Mouse (Mus musculus) neural tube, embryonic 12.5 days (tissue): ENCODE results near the gene Gprc5b. TPM values are rescaled to one million over a fixed set of nuclear protein-coding genes. Genes with fewer than 3 reads are reported as not detected.

Experiments
- ATAC-seq: fragments of 200-750 bp; cut with Nextera tagmentation; 2 replicates; pipeline ENCODE4 v1.8.0; 2017; ENCODE audit warnings: low read depth, mild to moderate bottlenecking, moderate TSS enrichment, moderate library complexity; ENCODE audit not compliant: low FRiP score
- H3K27ac ChIP-seq: fragments of 300-500 bp; sonication (generic); 2 replicates; pipeline ENCODE4 v1.5.1; 2016
- H3K27me3 ChIP-seq: fragments of 300-500 bp; sonication (generic); replicated peaks from 2 replicates; pipeline ENCODE4 v1.6.1; 2016; ENCODE audit warnings: mild to moderate bottlenecking
- H3K36me3 ChIP-seq: fragments of 300-500 bp; sonication (generic); 2 replicates; pipeline ENCODE4 v1.6.1; 2016; ENCODE audit warnings: mild to moderate bottlenecking
- H3K4me1 ChIP-seq: fragments of 300-500 bp; sonication (generic); 2 replicates; pipeline ENCODE4 v1.6.1; 2016
- H3K4me2 ChIP-seq: fragments of 300-500 bp; sonication (generic); replicated peaks from 2 replicates; pipeline ENCODE4 v1.6.1; 2016; ENCODE audit warnings: mild to moderate bottlenecking
- H3K4me3 ChIP-seq: fragments of 300-500 bp; sonication (generic); 2 replicates; pipeline ENCODE4 v1.5.1; 2016
- H3K9ac ChIP-seq: fragments of 300-500 bp; sonication (generic); 2 replicates; pipeline ENCODE4 v1.6.1; 2016; ENCODE audit warnings: mild to moderate bottlenecking
- H3K9me3 ChIP-seq: fragments of 300-500 bp; sonication (generic); 2 replicates; pipeline ENCODE4 v1.6.1; 2016; ENCODE audit warnings: mild to moderate bottlenecking
- WGBS: fragments of 180-500 bp; shearing (Covaris S2); methylation state at CpG from one replicate; pipeline ENCODE4 v1.1.7; 2016; 5-methylcytosine and 5-hydroxymethylcytosine counted together
- polyA plus RNA-seq: library from polyadenylated mRNA; unstranded; fragments of >200 nt; fragmentation: Nextera tagmentation; extraction: Ambion mirVana; gene quantifications from 2 replicates; pipeline ENCODE4 v1.2.1, GENCODE M21; 2016

The Gprc5b gene
- polyA plus RNA-seq, 1 experiment from 2014 or later = 14.4 TPM

DNA sequence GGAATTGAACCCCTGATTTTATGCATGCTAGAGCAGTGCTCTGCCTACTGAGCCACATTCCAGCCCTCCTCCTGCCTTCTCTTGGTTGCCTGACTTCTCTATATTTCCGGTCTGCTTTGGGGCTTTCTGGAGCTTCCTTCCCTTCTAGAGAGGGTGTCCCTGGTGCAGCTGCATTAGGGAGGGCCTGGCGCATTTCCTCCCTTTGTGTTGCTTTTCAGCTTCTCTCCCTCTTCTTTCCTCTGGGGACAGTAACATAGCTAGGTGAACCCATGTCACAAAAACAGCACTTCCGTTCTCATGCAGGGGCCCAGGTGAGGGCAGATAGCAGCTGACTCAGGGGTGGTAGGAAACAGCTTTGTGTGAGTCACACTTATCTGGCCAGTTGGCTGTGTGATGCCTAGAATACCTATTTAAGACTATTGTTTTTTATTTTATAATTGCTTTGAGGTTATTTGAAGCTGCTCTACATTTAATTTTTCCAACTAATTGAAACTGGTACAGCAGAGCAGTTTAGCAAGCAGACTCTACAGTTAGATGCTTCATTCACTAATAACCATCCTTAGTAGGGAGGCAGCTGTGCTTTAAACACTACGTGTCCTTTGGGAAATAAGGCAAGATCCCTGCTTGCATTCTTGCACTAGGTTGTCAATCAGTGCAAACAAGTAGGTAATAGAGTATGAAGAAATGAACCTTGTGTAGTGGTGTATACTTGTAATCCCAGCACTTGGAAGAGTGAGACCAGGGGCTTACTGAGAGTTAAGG is 72.4 kb downstream of the Gprc5b start:
- Histone ChIP-seq H3K4me3 (no peak overlapping the region), H3K4me1 (peaks cover 4% of the 10 kb centered on the region; the same call in 1 of the 2 replicates), H3K9ac (no peak overlapping the region), H3K27ac (no peak overlapping the region), H3K36me3 (no peaks in the 10 kb centered on the region), H3K27me3 (no peaks in the 10 kb centered on the region), H3K9me3 (no peaks in the 10 kb centered on the region), H3K4me2 (no peak overlapping the region)
- ATAC-seq = no peak
- WGBS = 73% methylated on average over 4 of the region's 4 CpGs

Other genes starting within 250 kb of the Gprc5b start
- 3.1 TPM in 2 replicates for gene Iqck, start 139.5 kb downstream of the Gprc5b start, polyA plus RNA-seq
- 100 and 106 TPM in 2 replicates for gene Knop1, start 139.0 kb downstream of the Gprc5b start, polyA plus RNA-seq
- 1.8 and 1.9 TPM in 2 replicates for gene Gpr139, start 189.4 kb upstream of the Gprc5b start, polyA plus RNA-seq